Mouse (Mus musculus) inflammation-experienced regulatory T-cells, adult 6 months (primary cell): Measurements from ENCODE around the gene Ncoa3. TPM values are rescaled to one million over a fixed set of nuclear protein-coding genes. Genes with fewer than 3 reads are reported as not detected.

ENCODE experiments used
- ATAC-seq: one replicate; pipeline ENCODE4 v1.8.0; 2017
- polyA plus RNA-seq, 3 experiments: library from polyadenylated mRNA; unstranded; fragments of 100-300 nt; shearing (Covaris generic); gene quantifications; one replicate each; pipeline ENCODE4 v1.2.1; 2017

The Ncoa3 gene
- polyA plus RNA-seq, 3 experiments from 2014 or later = 36.0 to 74.1 (median 67.4) TPM

DNA sequence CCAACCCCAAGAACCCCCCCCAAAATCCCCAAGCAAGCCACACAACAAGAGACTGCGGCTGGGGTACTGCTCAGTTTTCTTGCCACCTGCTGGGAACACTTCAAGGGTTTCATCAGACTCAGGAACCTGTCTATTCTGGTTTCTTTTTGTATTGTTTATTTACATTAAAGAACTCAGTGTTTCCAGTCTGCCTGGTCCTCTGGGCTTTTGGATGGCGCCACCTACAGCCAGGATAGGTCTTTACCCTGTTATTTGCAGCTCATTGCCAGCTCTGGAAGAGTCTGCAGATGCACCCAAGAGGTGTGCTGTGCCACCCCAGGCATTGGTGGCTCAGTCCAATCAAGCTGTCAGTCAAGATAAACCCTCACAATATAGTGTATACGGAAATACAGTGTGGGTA is 43.3 kb downstream of the Ncoa3 start:
- peak; percentile 57 for ATAC-seq

DNA sequence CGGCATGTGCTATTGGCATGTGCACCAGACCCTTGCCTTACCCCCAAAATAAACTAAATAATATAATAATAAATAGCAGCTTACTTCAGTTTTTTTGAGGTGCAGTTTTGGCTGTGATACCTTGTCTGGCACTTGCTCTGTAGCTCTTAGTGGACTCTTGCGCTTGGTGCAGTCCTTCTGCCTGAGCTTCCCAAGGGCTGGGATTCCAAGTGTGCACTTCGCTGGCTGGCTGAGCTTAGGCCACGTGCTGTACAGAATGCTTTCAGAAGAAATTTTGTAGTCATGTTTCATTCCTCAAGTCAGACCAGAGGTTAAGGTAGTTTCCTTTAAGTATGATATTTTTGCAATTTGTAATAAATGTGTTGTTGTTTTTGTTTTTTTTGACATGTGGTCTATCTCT is 47.2 kb downstream of the Ncoa3 start:
- no peak for ATAC-seq

DNA sequence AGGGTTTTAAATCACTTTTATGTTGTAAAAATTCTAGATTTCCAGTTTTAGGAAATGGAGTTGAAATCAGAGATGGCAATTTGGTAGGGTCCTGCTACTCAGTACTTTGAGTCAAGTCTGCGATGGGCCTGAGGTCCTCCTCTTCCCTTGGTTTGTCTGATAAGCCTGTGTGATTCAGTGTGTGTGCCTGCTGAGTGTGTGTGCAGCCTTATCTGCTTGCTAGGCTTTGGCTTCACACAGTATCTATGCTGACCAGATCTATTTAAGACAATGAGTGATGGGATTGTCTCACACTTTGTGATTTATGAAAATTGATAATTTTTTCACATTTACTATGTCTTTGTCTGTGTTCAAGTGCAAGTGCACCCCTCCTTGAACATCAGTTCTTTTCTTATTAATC is 50.1 kb downstream of the Ncoa3 start:
- ATAC-seq = no peak

DNA sequence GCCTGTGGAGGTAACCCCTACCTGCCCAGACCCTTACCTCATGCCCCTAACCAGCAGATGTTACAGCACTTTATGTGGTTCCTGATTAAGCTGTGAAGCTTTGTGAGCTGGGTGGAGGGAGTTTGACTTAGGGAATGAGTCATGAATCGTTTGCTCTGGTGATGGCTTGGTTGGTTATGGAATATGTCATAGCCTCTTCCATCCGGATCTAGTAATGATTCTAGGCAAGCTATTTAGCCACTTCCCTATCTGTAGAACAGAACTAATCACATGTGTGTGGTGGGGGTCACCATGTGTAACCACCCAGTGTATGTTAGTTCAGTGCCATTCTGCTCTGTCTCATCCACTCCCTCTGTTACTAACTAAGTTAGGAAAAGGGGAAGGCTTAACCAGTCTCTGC is 52.6 kb downstream of the Ncoa3 start:
- no peak for ATAC-seq

DNA sequence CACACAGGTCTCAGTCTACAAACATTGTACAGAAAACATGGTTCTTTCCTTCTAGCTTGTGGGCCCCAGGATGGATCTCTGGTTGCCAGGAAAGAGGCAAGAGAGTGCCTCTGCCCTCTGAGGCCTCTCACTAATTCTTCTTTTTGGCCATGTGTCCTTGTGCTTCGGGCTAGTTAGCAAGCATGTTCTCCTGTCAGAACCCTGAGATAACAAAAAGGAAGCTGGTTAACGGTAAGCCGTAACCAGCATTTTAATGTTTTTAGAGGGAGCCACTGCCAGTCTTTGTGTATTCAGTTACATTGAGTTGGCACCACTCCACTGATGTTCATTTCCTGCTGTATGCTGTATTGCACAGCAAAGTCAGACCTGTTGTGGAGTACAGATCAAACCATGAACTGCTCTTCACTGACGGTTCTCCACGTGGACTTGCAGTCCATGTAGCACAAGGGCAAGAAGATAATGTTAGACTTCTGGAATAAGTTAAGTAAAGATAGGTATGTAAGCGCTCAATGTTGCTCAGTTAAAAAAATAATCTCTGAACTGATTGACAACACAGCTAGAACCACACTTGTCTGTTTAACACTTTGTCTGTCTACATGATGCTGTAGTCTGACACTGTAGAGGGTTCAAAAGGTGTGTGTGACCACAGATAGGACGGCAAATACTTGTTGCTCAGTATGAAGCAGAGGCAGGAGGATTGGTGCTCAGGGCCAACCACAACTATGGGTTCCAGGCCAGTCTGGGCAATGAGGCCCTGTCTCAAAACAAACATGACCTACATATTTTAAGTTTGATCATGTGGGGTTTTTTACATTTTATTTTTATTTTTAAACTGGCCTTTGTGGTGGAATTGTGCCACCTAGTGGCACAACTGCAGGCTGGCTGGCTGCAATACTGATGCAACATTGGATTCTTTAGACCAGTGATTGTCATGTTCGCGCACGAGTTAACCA is 53.4 kb downstream of the Ncoa3 start:
- ATAC-seq = peak; percentile 62

DNA sequence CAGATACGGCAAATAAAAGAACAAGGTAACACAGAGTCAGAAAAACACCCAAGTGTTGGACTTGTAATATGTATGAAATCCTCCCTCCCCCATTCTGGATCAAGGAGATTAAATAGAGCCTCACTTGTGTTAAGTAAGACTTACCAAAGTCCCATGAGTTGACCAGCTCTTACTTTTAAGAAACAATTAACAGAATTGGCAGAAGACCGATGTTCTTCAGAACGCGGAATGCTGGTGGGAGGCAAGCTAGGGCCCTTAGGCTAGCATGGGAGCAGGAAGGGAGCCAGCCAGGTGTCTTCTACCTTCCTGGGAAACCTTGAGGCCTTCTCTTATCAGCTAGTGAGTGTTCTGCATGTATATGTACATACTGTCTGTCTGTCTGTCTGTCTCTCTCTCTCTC is 55.5 kb downstream of the Ncoa3 start:
- no peak for ATAC-seq

DNA sequence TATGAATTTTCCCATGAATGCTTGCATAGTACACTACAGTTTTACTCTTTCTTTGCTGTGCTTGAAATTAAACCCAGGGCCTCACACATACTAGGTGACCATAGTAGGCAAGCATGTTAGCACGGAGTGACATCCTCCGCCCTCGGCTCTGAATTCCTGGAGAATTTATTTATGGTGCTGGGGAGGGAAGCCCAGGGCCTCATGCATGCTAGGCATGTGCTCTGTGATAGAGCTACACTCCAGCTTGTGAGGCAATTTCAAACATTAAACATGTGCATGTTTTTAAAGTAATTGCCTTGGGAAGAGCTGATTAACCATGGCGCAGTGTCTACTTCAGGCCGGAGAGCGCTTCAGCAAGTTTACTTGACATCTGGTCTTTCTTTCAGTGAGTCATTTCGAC is 56.4 kb downstream of the Ncoa3 start:
- ATAC-seq = no peak

DNA sequence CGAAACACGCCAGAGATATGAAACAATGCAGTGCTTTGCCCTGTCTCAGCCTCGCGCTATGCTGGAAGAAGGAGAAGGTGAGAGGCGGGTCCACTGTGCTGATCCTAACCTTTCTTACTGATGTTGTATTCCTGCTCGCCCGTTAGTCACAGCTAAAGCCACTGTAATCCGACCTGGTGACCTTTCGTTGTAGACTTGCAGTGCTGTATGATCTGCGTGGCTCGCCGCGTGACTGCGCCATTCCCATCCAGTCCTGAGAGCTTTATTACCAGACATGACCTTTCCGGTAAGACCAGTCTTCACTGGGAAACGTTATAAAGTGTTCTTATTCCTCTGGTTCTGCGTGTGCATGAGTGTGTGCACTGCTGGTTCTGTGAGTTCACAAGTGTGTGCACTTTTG is 59.0 kb downstream of the Ncoa3 start:
- ATAC-seq = no peak

DNA sequence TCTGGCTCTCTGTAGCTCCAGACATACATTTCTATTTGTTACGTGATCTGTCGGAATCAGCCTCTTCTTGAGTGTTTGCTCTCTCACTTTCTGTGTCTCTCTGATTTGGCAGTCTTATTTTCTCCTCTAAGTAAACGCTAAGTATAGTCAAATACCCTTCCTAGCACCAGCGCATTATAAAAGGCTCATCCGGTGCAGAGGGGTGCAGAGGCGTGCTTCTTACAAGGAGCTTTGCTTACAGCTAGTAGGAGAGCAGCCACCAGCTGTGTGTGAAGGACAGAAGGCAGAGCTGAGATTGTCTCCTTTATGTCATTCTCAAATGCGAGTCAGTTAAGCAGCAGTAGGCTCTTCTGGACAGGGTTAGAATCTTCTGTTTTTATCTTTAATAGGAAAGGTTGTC is 59.5 kb downstream of the Ncoa3 start:
- ATAC-seq = no peak

DNA sequence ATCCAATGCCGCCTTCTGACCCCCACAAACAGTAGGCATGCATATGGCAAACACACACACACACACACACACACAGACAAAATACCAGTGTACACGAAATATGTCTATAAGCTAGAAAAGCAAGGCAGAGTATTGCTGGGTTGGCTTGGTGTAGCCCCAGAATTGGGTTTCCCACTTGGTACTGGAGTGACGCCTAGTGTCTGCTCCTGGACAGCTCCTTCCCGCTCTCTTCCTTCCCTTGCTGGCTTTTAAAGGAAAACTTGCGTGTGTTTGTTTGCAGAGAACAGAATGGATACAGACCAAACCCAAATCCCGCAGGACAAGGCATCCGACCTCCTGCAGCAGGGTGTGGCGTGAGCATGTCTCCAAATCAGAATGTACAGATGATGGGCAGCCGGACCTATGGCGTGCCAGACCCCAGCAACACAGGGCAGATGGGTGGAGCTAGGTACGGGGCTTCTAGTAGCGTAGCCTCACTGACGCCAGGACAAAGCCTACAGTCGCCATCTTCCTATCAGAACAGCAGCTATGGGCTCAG is 61.6 kb downstream of the Ncoa3 start:
- no peak for ATAC-seq

DNA sequence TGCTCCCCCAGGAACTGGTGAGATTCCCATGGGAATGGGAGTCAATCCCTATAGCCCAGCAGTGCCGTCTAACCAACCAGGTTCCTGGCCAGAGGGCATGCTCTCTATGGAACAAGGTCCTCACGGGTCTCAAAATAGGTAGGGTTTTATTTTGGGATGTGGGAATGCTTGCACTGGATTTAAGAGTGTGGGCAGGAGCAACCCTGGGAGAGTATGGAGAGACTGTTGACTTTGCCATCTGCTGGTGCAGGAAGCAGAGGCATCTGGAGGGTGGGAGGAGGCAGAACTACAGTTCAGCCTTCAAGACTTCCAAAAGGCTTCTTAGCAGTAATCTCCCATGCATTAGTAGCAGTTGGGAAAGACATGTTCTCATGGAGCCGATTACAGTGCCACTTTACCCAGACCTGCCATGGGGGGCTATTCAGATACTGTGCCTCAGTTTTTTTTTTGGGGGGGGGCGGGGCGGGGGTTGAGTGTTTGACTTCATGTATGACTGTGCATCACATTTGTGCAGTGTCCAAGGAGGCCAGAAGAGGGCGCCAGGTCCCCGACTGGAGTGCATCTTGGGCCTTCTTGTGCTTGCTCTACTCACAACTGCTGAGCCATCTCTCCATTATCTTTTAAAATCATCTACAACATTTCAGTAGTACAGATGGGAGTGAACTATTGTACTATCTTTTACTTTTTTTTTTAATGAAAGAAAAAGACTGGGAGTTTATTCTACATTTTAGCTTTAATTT is 67.4 kb downstream of the Ncoa3 start:
- ATAC-seq = no peak

DNA sequence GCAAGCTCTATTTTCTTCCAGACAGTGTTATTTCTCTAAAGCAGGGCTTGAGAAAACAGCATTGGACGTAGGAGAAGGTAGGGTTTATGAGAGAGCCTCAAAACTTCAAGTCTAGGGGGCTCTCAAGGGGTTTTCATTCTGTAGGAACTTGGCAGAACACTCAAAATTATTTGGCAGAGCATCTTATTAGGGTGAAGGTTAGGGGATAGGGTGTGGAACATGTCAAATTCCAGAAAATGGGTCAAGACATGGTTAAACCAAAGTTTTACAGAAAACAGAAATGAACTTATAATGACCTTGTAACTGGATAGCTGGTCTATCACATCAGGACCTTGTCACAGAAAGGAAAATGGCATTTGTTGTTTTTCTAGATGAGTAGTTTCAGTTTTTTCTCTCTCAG is 69.6 kb downstream of the Ncoa3 start:
- ATAC-seq = no peak

DNA sequence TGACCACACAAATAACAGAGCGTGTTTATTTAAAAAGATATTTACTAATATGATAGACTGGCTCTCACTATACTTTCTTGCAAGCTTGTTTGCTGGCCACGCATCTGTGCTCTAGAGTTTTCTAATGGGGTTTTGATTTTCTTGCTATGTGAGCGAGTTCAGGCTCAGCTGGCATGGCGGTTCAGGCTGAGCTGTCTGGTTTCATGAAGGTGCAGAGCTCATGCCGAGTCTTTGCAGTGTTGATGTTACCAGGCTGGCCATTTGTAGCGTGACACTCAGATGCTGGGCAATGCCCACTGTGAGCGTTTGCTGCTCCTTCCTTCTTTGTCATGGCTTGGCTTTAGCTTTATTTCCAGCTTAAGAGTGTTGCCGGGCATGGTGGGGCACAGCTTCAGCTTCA is 70.0 kb downstream of the Ncoa3 start:
- ATAC-seq = no peak

DNA sequence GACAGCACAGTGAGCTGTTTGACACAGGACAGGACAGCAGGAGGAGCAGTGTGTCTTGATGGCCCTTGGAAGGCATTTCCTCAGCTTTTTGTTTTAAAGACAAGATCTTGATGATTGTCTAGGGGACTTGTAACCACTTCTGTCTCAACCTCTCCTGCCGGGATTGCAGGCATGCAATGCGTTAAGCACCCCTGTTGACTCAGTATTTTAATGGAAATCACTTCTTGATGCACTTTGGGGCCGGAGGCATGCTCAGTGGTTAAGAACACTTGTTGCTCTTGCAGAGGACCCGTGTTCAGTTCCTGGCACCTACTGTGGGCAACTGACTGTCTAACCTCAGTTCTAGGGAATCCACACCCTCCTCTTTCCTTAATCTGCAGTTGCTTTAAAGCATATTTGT is 74.0 kb downstream of the Ncoa3 start:
- ATAC-seq = no peak

DNA sequence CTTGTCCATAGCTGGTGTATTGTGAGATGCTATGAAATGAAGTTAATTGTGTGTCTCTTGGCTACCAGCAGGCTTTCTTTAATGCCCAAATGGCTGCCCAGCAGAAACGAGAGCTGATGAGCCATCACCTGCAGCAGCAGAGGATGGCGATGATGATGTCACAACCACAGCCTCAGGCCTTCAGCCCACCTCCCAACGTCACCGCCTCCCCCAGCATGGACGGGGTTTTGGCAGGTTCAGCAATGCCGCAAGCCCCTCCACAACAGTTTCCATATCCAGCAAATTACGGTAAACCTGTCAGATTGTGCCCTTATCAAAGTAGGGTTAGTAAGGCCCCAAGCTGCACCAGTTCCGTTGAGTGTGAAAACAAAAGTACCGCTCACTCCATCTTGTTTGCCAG is 75.8 kb downstream of the Ncoa3 start:
- no peak for ATAC-seq

DNA sequence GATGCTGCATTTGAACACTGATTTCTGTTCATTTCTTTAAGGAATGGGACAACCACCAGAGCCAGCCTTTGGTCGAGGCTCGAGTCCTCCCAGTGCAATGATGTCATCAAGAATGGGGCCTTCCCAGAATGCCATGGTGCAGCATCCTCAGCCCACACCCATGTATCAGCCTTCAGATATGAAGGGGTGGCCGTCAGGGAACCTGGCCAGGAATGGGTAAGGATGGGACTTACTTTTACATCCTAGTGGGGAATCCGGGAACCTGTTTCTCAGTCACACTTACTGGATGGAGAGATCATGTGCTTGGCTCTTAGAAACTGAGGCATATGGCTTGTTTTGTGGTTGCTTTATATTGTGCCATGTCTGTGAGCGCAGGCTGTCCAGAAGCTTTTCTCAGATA is 76.7 kb downstream of the Ncoa3 start:
- ATAC-seq = no peak

DNA sequence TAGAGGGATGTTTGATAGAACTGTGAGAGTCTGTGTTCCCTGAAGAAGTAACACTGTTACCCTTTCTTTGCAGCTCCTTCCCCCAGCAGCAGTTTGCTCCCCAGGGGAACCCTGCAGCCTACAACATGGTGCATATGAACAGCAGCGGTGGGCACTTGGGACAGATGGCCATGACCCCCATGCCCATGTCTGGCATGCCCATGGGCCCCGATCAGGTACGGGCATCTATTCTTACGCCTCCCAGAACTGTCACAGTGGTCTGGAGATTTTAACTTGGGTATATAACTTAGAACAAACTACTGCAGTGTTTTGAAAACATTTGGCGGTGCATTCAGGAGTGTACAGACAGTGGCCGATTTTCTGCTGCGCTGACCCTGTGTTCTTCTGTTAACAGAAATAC is 77.3 kb downstream of the Ncoa3 start:
- no peak for ATAC-seq

DNA sequence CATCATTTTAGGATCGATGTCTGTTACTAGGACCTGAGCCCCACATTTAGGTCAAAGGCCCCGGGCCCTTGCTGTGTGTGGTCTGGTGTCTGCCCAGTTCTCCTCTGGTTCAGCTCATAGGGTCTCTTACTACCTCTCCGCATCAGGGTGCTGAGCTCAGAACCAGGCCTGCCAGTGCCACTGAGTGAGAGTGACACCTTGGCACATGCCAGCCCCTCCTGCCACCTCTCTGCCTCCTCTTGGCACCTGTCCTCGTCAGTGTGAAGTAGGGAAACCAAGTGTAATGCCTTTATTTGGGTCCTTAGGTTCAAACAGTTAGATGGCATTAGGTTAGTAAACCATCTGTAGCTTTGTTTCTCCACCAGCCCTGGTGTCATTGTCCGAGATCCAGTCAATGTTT is 79.0 kb downstream of the Ncoa3 start:
- ATAC-seq = no peak

DNA sequence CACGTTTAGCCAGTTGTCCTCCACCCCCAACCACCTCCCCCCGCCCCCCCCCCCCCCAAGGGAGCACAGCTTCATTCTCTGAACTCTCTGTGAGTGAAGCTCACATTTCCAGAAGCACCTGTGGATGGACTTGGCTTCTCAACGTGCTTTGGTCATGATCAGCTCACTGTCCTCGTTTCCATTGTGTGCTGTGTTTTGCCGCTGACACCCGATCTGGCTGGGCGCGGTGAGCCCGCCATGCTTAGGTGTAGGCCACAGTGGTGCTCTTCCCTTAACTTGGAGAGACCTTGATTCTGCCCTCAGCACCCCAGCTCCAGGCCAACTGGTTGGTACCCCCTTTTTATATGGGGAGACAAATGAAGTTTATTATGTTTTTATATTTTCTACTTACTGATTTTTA is 79.5 kb downstream of the Ncoa3 start:
- no peak for ATAC-seq

DNA sequence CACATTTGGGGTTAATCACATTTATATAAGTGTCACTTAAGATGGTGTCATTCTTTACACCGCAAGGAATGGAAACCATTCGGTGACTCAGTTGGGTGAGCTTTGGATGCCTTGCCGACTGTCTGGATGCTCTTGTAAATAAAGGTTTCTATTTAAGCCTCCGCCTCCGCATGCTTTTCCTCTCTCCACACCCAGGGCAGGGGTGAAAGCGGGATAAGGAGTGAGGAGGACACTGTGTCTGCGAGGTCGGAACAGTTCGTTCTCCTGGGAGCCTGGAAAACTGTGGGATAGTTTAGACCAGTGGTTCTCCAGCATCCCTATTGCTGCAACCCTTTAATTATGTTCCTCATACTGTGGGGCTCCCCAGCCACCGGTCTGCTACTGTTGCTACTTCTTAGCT is 80.6 kb downstream of the Ncoa3 start:
- ATAC-seq = no peak

DNA sequence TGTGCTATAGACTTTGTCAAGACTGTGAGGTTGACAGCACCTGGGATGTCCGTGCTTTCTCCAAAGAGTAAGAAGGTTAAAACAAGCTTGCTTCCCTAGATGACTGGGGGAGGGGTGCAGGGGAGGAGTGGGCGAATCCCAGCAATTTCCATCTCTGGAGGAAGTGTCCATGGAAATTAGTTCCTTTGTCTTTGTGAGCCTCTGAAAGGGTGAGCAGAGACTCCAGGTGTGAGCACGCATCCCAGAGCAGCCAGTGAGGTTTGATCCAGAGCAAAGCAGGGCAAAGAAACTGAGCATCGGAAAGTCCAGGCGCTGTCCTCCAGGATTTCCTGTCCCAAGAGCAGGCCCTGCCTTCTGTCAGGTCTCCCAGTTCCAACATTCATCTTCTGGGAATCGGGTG is 81.9 kb downstream of the Ncoa3 start:
- no peak for ATAC-seq

DNA sequence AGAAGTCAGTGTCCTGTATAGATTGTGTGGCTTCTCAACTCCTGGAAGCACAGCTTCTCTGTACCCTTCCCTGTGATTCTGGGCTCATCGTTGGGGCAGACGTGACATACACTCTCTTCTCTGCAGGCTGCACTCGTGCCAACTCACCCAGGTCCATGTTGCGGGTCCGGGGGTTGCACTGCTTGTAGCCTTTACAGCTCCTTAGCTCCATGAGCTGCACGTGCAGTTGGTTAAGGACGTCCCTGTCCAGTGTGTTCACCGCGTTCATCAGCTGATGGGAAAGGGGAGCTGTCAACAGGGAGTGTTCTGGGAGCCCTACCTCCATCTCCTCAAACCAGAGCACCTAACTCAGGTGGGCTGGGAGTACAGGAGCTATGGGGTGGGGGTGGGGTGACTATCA is 84.9 kb downstream of the Ncoa3 start:
- no peak for ATAC-seq

DNA sequence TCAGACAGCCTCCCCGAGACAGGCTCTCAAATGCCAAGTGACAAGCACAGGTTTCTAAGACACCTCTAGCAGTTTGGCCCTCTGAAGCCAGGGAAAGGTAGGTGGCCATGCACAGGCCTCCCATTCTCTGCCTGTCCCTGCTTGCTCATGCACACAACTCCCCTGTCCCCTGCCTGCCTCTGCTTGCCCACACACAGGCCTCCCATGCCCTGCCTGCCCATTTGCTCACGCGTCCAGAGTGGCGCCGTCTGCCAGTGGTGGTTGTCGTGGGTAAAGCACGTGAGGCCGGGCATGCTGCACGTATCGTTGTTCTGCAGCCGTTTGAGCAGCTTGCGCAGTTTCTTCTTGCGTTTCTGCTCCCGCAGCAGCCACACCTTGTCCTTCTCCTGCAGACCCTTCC is 86.8 kb downstream of the Ncoa3 start:
- no peak for ATAC-seq
